Comparison of ENCODE assay signal across 16 mouse cellular contexts in genomic region chr19:46406592-46407386, GRCm38 (mm10). TPM values are rescaled to one million over a fixed set of nuclear protein-coding genes. Genes with fewer than 3 reads are reported as not detected.
A peak's percentile ranks its signal among the peaks of the same experiment; 100 is the strongest.
DNase-seq lines count a peak whose midpoint lies in the region; ATAC-seq and TF ChIP-seq lines count a peak whose summit lies in the region.
"Had no signal": no experiment of that assay in that cellular context is flagged by ENCODE, and none has a peak within 500 bp of the region (broad histone marks: within the 10 kb centered on the region; RNA-seq: fewer than 3 reads in every experiment).

No protein-coding gene starts in this region.

- H3K4me3 ChIP-seq in neural tube, embryonic 13.5 days: no peak overlapping the region
- H3K4me3 ChIP-seq in neural tube, embryonic 15.5 days (replicated peaks): no peak overlapping the region
- H3K4me3 ChIP-seq in kidney, postnatal 0 days (replicated peaks; ENCODE audit: low read depth, low read length): no peak overlapping the region
- H3K4me3 ChIP-seq in limb, embryonic 15.5 days: no peak overlapping the region
- H3K4me3 ChIP-seq: heart, embryonic 13.5 days; hindbrain, embryonic 10.5 days; neural tube, embryonic 12.5 days had no signal

- no peaks in the 10 kb centered on the region for H3K9me3 ChIP-seq in neural tube, embryonic 13.5 days
- no peaks in the 10 kb centered on the region for H3K9me3 ChIP-seq in neural tube, embryonic 15.5 days (replicated peaks)
- no peaks in the 10 kb centered on the region for H3K9me3 ChIP-seq in kidney, postnatal 0 days (replicated peaks; ENCODE audit: low read length)
- no peaks in the 10 kb centered on the region for H3K9me3 ChIP-seq in limb, embryonic 15.5 days
- H3K9me3 ChIP-seq: G1E; heart, embryonic 13.5 days; hindbrain, embryonic 10.5 days; neural tube, embryonic 12.5 days had no signal

- H3K4me1 ChIP-seq in neural tube, embryonic 13.5 days (replicated peaks): peaks cover 19% of the 10 kb centered on the region
- peaks cover 6% of the 10 kb centered on the region; the same call in 1 of the 2 replicates for H3K4me1 ChIP-seq in neural tube, embryonic 15.5 days
- peaks cover 18% of the 10 kb centered on the region for H3K4me1 ChIP-seq in kidney, postnatal 0 days (replicated peaks; ENCODE audit: insufficient read depth, low read length)
- H3K4me1 ChIP-seq in limb, embryonic 15.5 days: 0 out of 2 replicates have a peak, but pooled peaks cover 7% of the 10 kb centered on the region

- peak; percentile 45 for DNase-seq in kidney, postnatal 0 days (ENCODE audit: low spot score)
- DNase-seq in embryo, embryonic 10 days (ENCODE audit: low spot score): no peak
- DNase-seq in frontal cortex, postnatal 14 days (ENCODE audit: low spot score in 2 of 2): no peak
- no peak for DNase-seq in spleen, adult 12 weeks (ENCODE audit: low spot score)
- DNase-seq: adrenal gland, adult 2 months; cerebellum, adult 9-10 months; gastrocnemius, postnatal 36 days; layer of hippocampus, postnatal 36 days; lung, postnatal 10 days had no signal

- no peaks in the 10 kb centered on the region for H3K27me3 ChIP-seq in neural tube, embryonic 13.5 days
- no peaks in the 10 kb centered on the region for H3K27me3 ChIP-seq in neural tube, embryonic 15.5 days (replicated peaks)
- no peaks in the 10 kb centered on the region for H3K27me3 ChIP-seq in kidney, postnatal 0 days (ENCODE audit: insufficient read depth, low read length)
- no peaks in the 10 kb centered on the region for H3K27me3 ChIP-seq in limb, embryonic 15.5 days
- H3K27me3 ChIP-seq: heart, embryonic 13.5 days; neural tube, embryonic 12.5 days had no signal

- H3K4me2 ChIP-seq in neural tube, embryonic 13.5 days: no peak overlapping the region
- no peak overlapping the region for H3K4me2 ChIP-seq in neural tube, embryonic 15.5 days
- H3K4me2 ChIP-seq in kidney, postnatal 0 days (ENCODE audit: low read length): no peak overlapping the region
- no peak overlapping the region for H3K4me2 ChIP-seq in limb, embryonic 15.5 days
- H3K4me2 ChIP-seq: heart, embryonic 13.5 days; neural tube, embryonic 12.5 days had no signal

- TF ChIP-seq CTCF in kidney, postnatal 0 days (IDR thresholded peaks at IDR 0.05; ENCODE audit: low read depth): peak; percentile 45; the same call in 1 of the 2 replicates

- peaks cover 51% of the 10 kb centered on the region for H3K36me3 ChIP-seq in neural tube, embryonic 13.5 days
- peaks cover 26% of the 10 kb centered on the region for H3K36me3 ChIP-seq in neural tube, embryonic 15.5 days
- H3K36me3 ChIP-seq in kidney, postnatal 0 days (ENCODE audit: insufficient read depth, low read length): peaks cover 14% of the 10 kb centered on the region
- peaks cover 60% of the 10 kb centered on the region for H3K36me3 ChIP-seq in limb, embryonic 15.5 days

- peak overlapping the region; percentile 49; the same call in 1 of the 2 replicates for H3K27ac ChIP-seq in neural tube, embryonic 13.5 days (replicated peaks)
- H3K27ac ChIP-seq in neural tube, embryonic 15.5 days (replicated peaks): no peak overlapping the region
- H3K27ac ChIP-seq in kidney, postnatal 0 days: peak overlapping the region; percentile 91
- H3K27ac ChIP-seq in limb, embryonic 15.5 days: no peak overlapping the region
- H3K27ac ChIP-seq: heart, embryonic 13.5 days; hindbrain, embryonic 10.5 days; neural tube, embryonic 12.5 days had no signal

- no peak overlapping the region for H3K9ac ChIP-seq in neural tube, embryonic 13.5 days
- H3K9ac ChIP-seq in neural tube, embryonic 15.5 days (replicated peaks): no peak overlapping the region
- no peak overlapping the region for H3K9ac ChIP-seq in kidney, postnatal 0 days (ENCODE audit: low read depth, low read length)
- H3K9ac ChIP-seq in limb, embryonic 15.5 days: 0 out of 2 replicates have a peak overlapping the region, but pooled peaks have one; percentile 7
- H3K9ac ChIP-seq: heart, embryonic 13.5 days; neural tube, embryonic 12.5 days had no signal

- WGBS in neural tube, embryonic 13.5 days: 74% methylated on average over 8 of the region's 8 CpGs
- 70% methylated on average over 8 of the region's 8 CpGs for WGBS in neural tube, embryonic 15.5 days
- 48% methylated on average over 8 of the region's 8 CpGs for WGBS in kidney, postnatal 0 days
- 67% methylated on average over 8 of the region's 8 CpGs for WGBS in limb, embryonic 15.5 days

- ATAC-seq in neural tube, embryonic 13.5 days (ENCODE audit: low read depth): no peak
- ATAC-seq in neural tube, embryonic 15.5 days (ENCODE audit: low FRiP score): no peak
- peak; percentile 92 for ATAC-seq in kidney, postnatal 0 days (replicated peaks; ENCODE audit: low FRiP score, low read depth)
- no peak for ATAC-seq in limb, embryonic 15.5 days (ENCODE audit: insufficient number of reproducible peaks, low FRiP score, low TSS enrichment, low read depth)

RNA-seq across cellular contexts. Expression of gene Sufu, which starts 10.1 kb away (rescaled TPM):
- 24.8 and 27.9 TPM in 2 replicates for polyA plus RNA-seq in neural tube, embryonic 13.5 days (2015; fragmentation: Nextera tagmentation; extraction: Ambion mirVana)
- 18.3 and 21.4 TPM in 2 replicates for polyA plus RNA-seq in neural tube, embryonic 15.5 days (2015; fragmentation: Nextera tagmentation; extraction: Ambion mirVana)
- polyA plus RNA-seq in kidney, postnatal 0 days (2015; fragmentation: Nextera tagmentation; extraction: Ambion mirVana): 30.6 and 33.0 TPM in 2 replicates
- polyA plus RNA-seq in limb, embryonic 15.5 days (2015; fragmentation: Nextera tagmentation; extraction: Ambion mirVana): 32.8 and 33.6 TPM in 2 replicates

RNA-seq across cellular contexts. Expression of gene Actr1a, which starts 11.2 kb away (rescaled TPM):
- 292 and 297 TPM in 2 replicates for polyA plus RNA-seq in neural tube, embryonic 13.5 days (2015; fragmentation: Nextera tagmentation; extraction: Ambion mirVana)
- polyA plus RNA-seq in neural tube, embryonic 15.5 days (2015; fragmentation: Nextera tagmentation; extraction: Ambion mirVana): 281 and 314 TPM in 2 replicates
- 100.0 and 111 TPM in 2 replicates for polyA plus RNA-seq in kidney, postnatal 0 days (2015; fragmentation: Nextera tagmentation; extraction: Ambion mirVana)
- polyA plus RNA-seq in limb, embryonic 15.5 days (2015; fragmentation: Nextera tagmentation; extraction: Ambion mirVana): 145 and 156 TPM in 2 replicates

RNA-seq across cellular contexts. Expression of gene 2310034G01Rik, which starts 56.7 kb away (rescaled TPM):
- polyA plus RNA-seq in neural tube, embryonic 13.5 days (2015; fragmentation: Nextera tagmentation; extraction: Ambion mirVana): 2.5 and 3.5 TPM in 2 replicates
- polyA plus RNA-seq in neural tube, embryonic 15.5 days (2015; fragmentation: Nextera tagmentation; extraction: Ambion mirVana): 2.4 and 2.7 TPM in 2 replicates
- 3.5 and 4.0 TPM in 2 replicates for polyA plus RNA-seq in kidney, postnatal 0 days (2015; fragmentation: Nextera tagmentation; extraction: Ambion mirVana)
- 1.5 and 2.1 TPM in 2 replicates for polyA plus RNA-seq in limb, embryonic 15.5 days (2015; fragmentation: Nextera tagmentation; extraction: Ambion mirVana)
- polyA plus RNA-seq: G1E had no signal

Comparison
In these comparisons a context has a peak if more than half of its experiments do, and no peak if none do; other contexts are left out.
1. H3K27ac ChIP-seq: peak in neural tube, embryonic 13.5 days (single experiment) and kidney, postnatal 0 days (single experiment); none in neural tube, embryonic 15.5 days (single experiment) and limb, embryonic 15.5 days (single experiment).